Mouse (Mus musculus): Measurements from ENCODE around the gene Lpar3. TPM values are rescaled to one million over a fixed set of nuclear protein-coding genes. Genes with fewer than 3 reads are reported as not detected.
A peak's percentile ranks its signal among the peaks of the same experiment; 100 is the strongest.

Gene Lpar3
- polyA plus RNA-seq, 1 experiment from 2014 or later, result not detected

GRCm38 (mm10) chr3:146275360-146276025 is 54.7 kb downstream of the Lpar3 start:
- Histone ChIP-seq H3K4me3 (ENCODE audit: low read depth, low read length) (no peak overlapping the region), H3K4me2 (ENCODE audit: low read depth, low read length) (no peak overlapping the region), H3K27ac (ENCODE audit: low read depth) (no peak overlapping the region), H3K4me1 (ENCODE audit: insufficient read depth) (no peaks in the 10 kb centered on the region), H3K36me3 (replicated peaks; ENCODE audit: insufficient read depth, low read length) (no peaks in the 10 kb centered on the region), H3K27me3 (ENCODE audit: insufficient read depth, low read length) (no peaks in the 10 kb centered on the region), H3K9ac (replicated peaks) (no peak overlapping the region), H3K9me3 (ENCODE audit: low read length) (no peaks in the 10 kb centered on the region)
- TF ChIP-seq CTCF (IDR thresholded peaks at IDR 0.05; ENCODE audit: low read depth) (no peak), EP300 (IDR thresholded peaks at IDR 0.05; ENCODE audit: low read depth) (no peak)
- ATAC-seq, result no peak
- no peak for DNase-seq
- WGBS (ENCODE audit: insufficient replicate concordance), result 36% methylated on average over 11 of the region's 11 CpGs

- Histone ChIP-seq H3K27ac (ENCODE audit: low read depth) (no peak overlapping the region), H3K9ac (replicated peaks) (no peak overlapping the region), H3K4me2 (ENCODE audit: low read depth, low read length) (no peak overlapping the region), H3K9me3 (ENCODE audit: low read length) (no peaks in the 10 kb centered on the region), H3K4me3 (ENCODE audit: low read depth, low read length) (no peak overlapping the region), H3K27me3 (ENCODE audit: insufficient read depth, low read length) (no peaks in the 10 kb centered on the region), H3K4me1 (ENCODE audit: insufficient read depth) (no peaks in the 10 kb centered on the region), H3K36me3 (replicated peaks; ENCODE audit: insufficient read depth, low read length) (no peaks in the 10 kb centered on the region)
- WGBS (ENCODE audit: insufficient replicate concordance), result 31% methylated on average over 4 of the region's 4 CpGs
- ATAC-seq (no peak), DNase-seq (no peak)
- TF ChIP-seq CTCF (IDR thresholded peaks at IDR 0.05; ENCODE audit: low read depth), result no peak
- TF ChIP-seq EP300 (IDR thresholded peaks at IDR 0.05; ENCODE audit: low read depth), result no peak
Observed at GRCm38 (mm10) chr3:146276026-146276409, 55.3 kb downstream of the Lpar3 start.

- TF ChIP-seq EP300 (IDR thresholded peaks at IDR 0.05; ENCODE audit: low read depth), result no peak
- no peak for TF ChIP-seq CTCF (IDR thresholded peaks at IDR 0.05; ENCODE audit: low read depth)
- Histone ChIP-seq H3K4me2 (ENCODE audit: low read depth, low read length) (no peak overlapping the region), H3K27ac (ENCODE audit: low read depth) (no peak overlapping the region), H3K9me3 (ENCODE audit: low read length) (no peaks in the 10 kb centered on the region), H3K27me3 (ENCODE audit: insufficient read depth, low read length) (no peaks in the 10 kb centered on the region), H3K4me1 (ENCODE audit: insufficient read depth) (no peaks in the 10 kb centered on the region), H3K9ac (replicated peaks) (no peak overlapping the region), H3K4me3 (ENCODE audit: low read depth, low read length) (no peak overlapping the region), H3K36me3 (replicated peaks; ENCODE audit: insufficient read depth, low read length) (no peaks in the 10 kb centered on the region)
- WGBS (ENCODE audit: insufficient replicate concordance), result 74% methylated on average over 4 of the region's 4 CpGs
- ATAC-seq (no peak), DNase-seq (no peak)
Observed at GRCm38 (mm10) chr3:146276991-146277390, 56.2 kb downstream of the Lpar3 start.

DNA sequence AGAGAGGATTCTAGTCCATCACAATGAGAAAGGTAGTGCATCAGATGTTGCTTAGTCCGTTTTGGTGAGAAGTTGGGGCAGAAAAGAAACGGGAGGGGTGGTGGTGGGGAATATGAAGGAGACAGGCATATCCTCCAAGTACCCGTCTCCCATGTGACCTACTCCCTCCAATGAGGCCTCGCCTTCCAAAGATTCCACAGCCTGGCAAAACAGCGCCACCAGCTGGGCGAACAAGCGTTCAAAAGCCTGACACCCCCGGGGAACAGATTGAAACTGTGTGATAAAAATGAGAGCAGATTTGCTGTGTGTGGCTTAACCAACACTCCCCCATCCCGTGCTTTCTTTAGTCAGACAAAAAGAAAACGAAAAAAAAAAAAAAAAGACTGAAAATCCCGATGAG is 56.7 kb downstream of the Lpar3 start:
- H3K4me1 ChIP-seq (ENCODE audit: insufficient read depth), result no peaks in the 10 kb centered on the region
- DNase-seq (peak; percentile 76), ATAC-seq (peak; percentile 51; the same call in 1 of the 2 replicates)
- 60% methylated on average over 11 of the region's 11 CpGs for WGBS (ENCODE audit: insufficient replicate concordance)
- H3K9me3 ChIP-seq (ENCODE audit: low read length), result no peaks in the 10 kb centered on the region
- H3K27me3 ChIP-seq (ENCODE audit: insufficient read depth, low read length), result no peaks in the 10 kb centered on the region
- H3K36me3 ChIP-seq (replicated peaks; ENCODE audit: insufficient read depth, low read length), result no peaks in the 10 kb centered on the region
- peak; percentile 66 for TF ChIP-seq CTCF (IDR thresholded peaks at IDR 0.05; ENCODE audit: low read depth)
- TF ChIP-seq EP300 (IDR thresholded peaks at IDR 0.05; ENCODE audit: low read depth), result no peak
- no peak overlapping the region for H3K4me3 ChIP-seq (ENCODE audit: low read depth, low read length)
- H3K4me2 ChIP-seq (ENCODE audit: low read depth, low read length), result no peak overlapping the region
- H3K9ac ChIP-seq (replicated peaks), result no peak overlapping the region
- H3K27ac ChIP-seq (ENCODE audit: low read depth), result no peak overlapping the region

DNA sequence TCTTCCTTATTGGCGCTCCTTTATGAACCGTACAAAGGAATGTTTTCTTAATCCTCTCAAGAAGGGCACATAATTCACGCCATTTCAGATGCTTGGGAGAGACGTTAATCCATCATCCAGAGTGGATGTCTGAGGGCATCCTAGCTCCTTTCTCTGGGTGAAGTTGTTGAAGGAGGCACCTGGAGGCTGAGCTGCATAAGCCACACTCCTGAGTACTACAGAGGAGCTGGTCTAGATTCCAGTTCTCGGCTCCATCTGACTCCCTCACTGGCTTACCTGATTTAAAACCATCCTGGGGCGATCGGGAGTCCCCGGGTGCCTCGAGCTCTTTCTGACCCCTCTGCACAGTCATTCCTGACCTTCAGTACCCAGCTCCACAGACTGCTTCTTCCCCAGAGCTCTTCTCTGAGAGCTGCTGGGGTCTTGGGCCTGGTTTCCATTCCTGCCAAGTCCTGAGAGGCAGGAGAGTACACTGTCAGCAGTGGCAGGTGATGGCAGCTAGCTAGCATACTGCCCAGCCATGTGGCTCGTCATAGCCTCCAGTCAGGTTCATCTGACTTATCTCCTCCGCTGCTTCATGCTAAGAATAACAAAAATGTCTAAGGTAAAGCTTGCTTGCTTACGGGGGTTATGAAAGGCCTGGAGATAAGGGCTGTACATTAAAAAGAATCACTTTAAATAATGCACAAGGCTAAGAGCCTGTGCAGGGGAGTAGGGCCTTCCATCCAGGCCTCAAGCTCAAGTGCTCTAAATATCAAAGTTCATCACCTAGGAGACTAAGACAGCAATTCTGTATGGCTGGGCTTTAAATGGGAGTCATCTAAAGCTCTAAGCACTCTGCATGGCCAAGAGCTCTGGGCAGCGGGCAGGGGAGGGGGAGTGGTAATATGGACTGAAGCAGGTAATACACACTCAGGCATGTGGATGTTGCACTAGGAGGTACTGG is 57.7 kb downstream of the Lpar3 start:
- no peak overlapping the region for H3K27ac ChIP-seq (ENCODE audit: low read depth)
- TF ChIP-seq CTCF (IDR thresholded peaks at IDR 0.05; ENCODE audit: low read depth), result no peak
- TF ChIP-seq EP300 (IDR thresholded peaks at IDR 0.05; ENCODE audit: low read depth), result no peak
- no peaks in the 10 kb centered on the region for H3K27me3 ChIP-seq (ENCODE audit: insufficient read depth, low read length)
- H3K4me2 ChIP-seq (ENCODE audit: low read depth, low read length), result no peak overlapping the region
- no peaks in the 10 kb centered on the region for H3K4me1 ChIP-seq (ENCODE audit: insufficient read depth)
- 77% methylated on average over 13 of the region's 13 CpGs for WGBS (ENCODE audit: insufficient replicate concordance)
- H3K9ac ChIP-seq (replicated peaks), result no peak overlapping the region
- no peaks in the 10 kb centered on the region for H3K36me3 ChIP-seq (replicated peaks; ENCODE audit: insufficient read depth, low read length)
- ATAC-seq (no peak), DNase-seq (no peak)
- no peak overlapping the region for H3K4me3 ChIP-seq (ENCODE audit: low read depth, low read length)
- no peaks in the 10 kb centered on the region for H3K9me3 ChIP-seq (ENCODE audit: low read length)

DNA sequence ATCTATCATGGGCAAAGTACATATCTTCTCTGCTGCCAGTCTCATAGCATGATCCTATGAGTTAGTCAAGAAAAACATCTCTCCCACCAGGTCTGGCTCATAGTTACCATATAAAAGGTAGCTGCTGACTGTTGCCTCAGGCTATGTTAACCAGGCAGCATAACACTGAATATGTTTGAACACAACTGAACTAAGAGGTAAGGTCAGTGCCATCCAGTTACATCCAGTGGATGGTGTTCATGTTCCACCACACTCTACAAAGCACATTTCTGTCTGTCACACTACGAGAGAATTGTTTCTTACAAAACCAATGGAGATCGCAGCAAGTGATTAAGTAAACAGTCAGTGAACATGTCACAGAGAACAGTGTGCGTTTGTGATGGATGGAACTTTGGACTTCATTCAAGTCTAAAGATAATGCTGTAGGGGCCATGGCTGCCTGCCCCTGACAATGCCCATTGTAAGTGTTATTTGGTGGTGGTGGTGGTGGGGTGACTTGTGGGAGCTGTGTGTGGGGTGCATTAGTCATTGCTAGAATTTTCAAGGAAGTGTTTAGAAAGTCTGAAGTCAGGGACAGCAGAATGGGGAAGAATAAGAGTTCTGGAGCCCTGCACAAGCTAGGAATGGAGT is 63.1 kb downstream of the Lpar3 start:
- Histone ChIP-seq H3K27ac (ENCODE audit: low read depth) (no peak overlapping the region), H3K27me3 (ENCODE audit: insufficient read depth, low read length) (no peaks in the 10 kb centered on the region)
- 35% methylated on average over 3 of the region's 3 CpGs for WGBS (ENCODE audit: insufficient replicate concordance)

More for the DNA sequence above, 63.1 kb downstream of the Lpar3 start:
- ATAC-seq (no peak), DNase-seq (no peak)
- Histone ChIP-seq H3K4me3 (ENCODE audit: low read depth, low read length) (no peak overlapping the region), H3K4me1 (ENCODE audit: insufficient read depth) (no peaks in the 10 kb centered on the region), H3K4me2 (ENCODE audit: low read depth, low read length) (no peak overlapping the region), H3K9me3 (ENCODE audit: low read length) (no peaks in the 10 kb centered on the region), H3K9ac (replicated peaks) (no peak overlapping the region), H3K36me3 (replicated peaks; ENCODE audit: insufficient read depth, low read length) (no peaks in the 10 kb centered on the region)
- no peak for TF ChIP-seq CTCF (IDR thresholded peaks at IDR 0.05; ENCODE audit: low read depth)
- no peak for TF ChIP-seq EP300 (IDR thresholded peaks at IDR 0.05; ENCODE audit: low read depth)

All from liver, postnatal 0 days (tissue).